Mouse (Mus musculus) lung, postnatal 36 days (tissue): Measurements from ENCODE around the gene Nsl1.
"Not testable (repeated sequence)": the region's sequence is repeated elsewhere in the genome, so short reads cannot be mapped to it uniquely, and the experiment has no call there.

ENCODE experiments used
- DNase-seq: peaks from one replicate; pipeline ENCODE4 v3.0.0; 2022; ENCODE audit warnings: mixed read lengths

The Nsl1 gene

DNA sequence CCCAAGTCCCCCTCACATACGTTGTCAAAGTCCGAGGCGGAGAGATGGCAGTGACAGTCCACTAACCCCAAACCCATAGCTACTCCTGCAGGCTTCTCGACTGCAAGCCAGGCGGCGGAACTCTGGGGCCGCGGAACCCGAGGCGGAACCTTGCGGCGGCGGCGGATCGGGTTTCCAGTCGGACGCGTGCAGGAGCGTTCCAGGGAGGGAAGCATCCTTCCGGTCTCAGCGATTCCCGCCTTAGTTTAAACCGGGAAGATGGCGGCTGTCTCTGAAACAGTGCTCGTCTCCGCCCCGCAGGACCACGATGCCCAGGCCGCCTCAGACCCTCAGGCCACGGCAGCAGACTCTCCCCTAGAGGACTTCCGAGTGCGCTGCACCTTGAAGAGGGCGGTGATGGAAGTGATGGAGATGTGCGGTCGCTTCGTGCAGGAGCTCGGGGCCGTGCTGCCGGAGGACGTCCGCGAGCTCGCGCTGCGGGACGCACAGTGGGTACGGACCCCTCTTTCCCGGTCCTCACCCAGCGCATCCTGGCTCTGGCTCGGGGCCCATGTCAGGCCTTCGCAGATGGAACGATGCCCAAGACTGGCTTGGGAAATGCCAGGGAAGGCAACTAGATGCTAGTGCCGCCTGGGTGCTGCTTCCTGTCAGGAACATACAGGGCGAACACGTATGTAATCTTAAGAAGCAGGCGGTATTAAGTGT, at the start of gene Nsl1, which contains the start of gene Tatdn3:
Nsl1 (plus strand) TSS at position 232 of the 705 bp plus-strand sequence.
Tatdn3 (minus strand) TSS at position 152 of the 705 bp plus-strand sequence.
- DNase-seq, result peak; percentile 86

DNA sequence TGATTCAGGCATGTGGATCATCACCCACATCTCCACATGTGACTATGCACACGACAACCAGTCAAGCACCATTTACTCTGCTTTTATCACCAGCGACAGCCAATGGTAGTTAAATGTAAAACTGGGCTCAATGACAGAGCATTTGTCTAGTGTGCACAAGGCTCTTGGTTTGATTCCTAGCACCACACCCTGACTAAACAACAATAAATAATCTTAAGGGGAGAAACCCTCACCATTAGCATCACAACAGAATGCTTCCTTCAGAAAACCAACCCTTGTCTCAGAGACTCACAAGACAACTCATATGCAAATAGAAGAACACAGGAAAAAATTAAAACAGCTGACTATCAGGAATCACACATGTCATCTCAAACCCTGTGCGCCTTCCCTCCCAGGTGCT, 48.5 kb upstream of the Nsl1 start:
- no peak for DNase-seq

DNA sequence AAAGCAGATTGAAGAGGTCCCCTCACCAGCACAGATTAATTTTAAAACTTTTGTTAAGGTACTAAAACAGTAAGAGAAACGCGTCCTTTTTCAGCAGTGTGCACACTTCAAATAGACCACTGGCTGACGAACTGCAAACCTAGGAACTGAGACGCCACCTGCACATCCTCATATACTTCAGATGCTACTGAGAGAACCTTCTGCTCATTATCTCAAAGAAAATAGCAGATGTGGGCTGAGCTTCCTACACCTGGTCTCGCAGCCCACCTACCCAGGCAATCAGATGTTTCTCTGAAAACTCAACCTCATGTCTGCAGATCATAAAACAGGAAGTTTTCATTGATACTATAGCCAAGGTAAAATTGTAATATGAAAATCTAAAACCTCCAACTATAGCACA, 43.0 kb upstream of the Nsl1 start:
- no peak for DNase-seq

DNA sequence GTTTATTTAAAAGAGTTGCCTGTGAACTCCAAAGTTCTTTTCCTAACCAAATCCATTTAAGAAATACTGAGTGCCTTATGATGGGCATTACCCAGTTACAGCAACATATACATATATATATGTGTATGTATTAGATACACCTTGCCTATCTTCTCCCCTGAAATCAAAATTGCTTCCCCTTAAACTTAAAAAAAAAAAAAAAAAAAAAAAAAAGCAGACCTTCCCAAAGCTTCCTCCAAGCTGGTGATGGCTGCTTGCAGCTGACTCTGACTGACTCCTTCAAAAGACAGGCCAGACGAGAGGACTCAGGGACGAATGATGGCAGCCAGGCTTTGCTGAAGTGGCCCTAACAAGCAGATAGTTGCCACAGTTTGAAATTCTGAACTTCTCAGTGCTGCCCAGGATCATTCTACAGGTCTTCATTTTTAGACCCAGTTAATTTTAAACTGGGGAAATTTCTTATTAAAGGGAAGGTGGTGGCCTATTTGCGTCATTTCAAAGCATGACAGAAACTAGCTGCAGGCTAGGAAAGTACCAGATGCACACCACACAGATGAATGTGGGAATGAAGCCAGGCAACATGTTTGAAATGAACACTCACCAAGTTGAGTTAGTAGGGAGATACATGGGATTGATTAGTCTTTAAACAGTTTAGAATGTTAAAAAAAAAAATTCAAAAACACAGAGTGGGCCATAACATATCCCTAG, 42.4 kb upstream of the Nsl1 start:
- no peak for DNase-seq

DNA sequence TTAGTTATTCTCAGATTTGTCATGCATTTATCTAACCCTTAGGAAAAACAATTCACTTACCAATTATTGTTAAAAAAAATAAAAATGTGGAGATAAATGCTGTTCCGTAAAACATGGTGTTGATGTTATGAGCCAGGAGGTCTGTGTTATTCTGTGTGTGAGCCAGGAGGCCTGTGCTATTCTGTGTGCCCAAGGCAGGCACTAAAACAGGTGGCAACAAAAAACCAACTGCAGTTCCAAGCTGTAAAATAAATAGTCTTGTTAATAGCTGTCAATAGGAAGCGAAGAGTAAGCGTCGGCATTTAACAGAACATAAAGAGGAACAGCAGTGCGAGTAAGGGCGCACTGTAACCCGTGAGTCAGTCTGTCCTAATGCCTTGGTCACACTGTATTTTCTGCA, 41.8 kb upstream of the Nsl1 start:
- DNase-seq, result no peak

DNA sequence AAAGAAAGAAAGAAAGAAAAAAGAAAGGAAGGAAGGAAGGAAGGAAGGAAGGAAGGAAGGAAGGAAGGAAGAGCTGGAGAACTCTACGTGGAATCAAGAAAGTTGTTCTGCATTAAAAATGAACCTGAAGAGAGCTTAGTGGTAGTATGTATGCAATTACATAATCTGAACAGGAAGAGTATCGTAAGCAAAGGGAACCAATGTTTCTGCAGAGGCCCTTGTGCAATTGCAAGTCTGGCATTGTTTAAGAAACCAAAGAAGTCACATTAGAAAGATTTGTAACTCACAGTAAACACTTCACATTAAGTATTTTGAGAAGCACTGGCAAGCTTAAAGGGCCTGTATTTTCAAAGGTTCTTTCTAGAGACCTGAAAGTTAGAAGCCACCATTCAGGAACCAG, 39.7 kb upstream of the Nsl1 start:
- peak; percentile 71 for DNase-seq

DNA sequence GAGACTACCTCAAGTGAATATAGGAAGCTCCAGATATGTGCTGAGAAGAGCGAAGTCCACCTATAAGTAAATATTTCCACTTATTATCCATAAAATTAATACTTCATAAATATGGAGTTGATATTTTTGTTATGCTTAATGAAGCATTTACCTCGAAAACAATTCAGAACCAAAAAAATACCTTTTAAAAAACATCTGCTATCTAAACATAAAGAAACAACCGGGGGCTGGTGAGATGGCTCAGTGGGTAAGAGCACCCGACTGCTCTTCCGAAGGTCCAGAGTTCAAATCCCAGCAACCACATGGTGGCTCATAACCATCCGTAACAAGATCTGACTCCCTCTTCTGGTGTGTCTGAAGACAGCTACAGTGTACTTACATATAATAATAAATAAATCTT, 39.0 kb upstream of the Nsl1 start:
- DNase-seq, result not testable (repeated sequence)

DNA sequence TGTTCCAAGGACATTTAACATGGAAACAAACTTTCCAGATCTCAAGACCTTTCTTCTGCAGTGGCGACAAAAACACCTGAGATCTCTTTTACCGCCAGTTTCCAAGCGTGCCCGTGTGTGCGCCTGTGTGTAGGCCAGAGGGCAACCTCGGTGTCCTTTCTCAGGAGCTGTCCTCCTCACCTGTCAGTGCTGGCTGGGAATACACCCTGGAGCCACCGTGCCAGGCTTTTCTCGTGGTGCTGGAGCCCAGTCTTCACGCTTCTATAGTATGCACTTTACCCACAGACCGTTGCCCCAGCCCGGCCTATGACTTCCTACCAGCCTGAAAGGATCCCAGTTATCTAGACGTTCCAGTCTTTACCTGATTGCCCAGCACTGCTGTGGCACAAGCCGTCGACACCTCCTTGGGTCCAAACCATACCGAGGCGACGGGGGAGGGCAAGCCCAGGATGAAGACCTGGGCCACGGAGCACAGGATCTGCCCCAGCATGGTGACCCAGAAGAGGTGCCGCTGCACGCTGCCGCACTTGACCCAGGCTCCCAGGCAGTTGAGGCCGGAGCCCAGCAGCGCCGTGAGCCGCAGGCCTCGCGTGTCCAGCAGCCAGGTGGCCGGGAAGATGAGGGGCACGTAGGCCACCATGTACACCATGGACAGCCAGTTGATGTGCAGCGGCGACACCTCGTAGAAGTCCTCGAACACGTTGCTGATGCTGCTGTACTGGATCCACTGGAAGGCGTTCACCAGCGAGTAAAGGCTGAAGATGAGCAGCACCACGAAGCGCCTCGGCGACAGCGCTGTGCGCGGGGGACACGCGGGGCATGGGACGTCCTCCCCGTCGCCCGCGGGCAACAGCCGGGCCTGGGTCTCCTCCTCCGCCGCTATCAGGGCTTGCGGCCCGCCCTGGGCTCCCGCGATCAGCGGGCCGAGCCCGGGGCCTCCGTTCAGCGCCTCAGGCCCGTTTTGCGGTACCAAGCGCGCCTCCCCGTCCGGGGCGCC, 37.5 kb upstream of the Nsl1 start:
- DNase-seq, result peak; percentile 22

DNA sequence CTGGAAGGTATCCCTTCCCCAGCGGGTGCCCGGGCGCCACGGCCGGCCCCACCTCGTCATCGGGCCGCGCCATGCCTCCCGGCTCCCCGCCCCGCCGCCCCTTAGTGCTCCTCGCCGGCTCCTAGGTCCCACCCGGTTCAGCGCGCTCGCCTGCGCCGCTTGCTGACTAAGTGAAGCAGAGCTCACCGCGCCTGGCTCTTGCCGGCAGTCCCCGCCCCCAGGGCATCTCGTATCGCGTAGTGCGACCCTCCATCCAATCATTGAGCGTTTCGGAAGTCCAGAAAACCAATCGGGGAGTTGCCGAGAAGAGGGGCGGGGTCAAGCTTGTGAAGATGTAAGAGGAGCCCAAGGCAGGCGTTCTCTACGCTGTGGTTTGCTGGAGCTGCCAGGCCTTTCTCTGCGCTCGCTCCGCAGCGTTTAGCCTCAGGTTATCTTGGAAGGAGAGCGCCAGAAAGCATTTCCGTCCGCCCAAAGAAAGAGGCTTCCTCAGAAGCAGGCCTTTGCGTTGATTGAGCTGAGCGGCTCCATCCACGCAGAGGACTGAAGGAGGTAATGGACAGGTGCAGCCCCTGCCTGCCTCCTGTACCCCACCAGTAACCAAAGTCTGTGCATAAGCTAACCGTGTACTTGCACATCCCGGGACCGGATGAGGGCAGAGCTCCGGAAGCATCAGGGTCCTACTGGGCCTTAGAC, 36.6 kb upstream of the Nsl1 start, which contains the start of gene Flvcr1:
Flvcr1 (minus strand) TSS at position 138 of the 693 bp plus-strand sequence.
- DNase-seq, result peak; percentile 100

DNA sequence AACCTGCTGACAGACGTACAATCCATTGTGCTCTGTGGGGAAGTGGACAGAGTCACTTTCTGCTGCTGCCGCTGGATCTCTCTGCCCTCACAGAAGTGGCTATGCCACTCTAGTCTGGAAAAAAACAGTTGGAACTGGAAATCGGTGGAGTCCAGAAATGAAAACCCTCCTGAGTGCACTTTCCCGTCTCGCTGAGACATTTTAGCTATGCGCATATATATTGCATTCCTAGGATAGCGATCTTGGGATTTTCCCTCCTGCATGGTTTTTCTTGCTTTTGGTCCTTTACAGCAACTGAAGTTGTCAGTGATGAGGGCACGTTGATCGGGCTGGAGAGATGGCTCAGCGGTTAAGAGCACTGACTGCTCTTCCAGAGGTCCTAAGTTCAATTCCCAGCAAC, 32.6 kb upstream of the Nsl1 start:
- DNase-seq, result no peak

DNA sequence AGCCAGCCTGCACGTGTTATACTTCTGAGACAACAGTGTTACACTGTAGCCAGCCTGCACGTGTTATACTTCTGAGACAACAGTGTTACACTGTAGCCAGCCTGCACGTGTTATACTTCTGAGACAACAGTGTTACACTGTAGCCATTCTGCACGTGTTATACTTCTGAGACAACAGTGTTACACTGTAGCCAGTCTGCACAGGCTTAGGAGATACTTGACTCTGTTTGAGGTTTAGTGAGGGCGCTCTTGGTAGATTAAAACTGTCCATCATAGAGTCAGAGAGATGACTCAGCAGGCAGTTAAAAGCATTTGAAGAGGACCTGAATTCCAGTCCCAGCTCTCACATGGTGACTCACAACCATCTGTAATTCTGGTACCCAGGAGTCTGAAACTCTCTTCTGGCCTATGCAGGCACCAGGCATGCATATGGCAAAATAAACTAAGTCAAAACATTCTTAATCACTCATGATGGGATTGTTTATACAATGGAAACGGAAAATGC, 31.8 kb upstream of the Nsl1 start:
- peak; percentile 3 for DNase-seq

DNA sequence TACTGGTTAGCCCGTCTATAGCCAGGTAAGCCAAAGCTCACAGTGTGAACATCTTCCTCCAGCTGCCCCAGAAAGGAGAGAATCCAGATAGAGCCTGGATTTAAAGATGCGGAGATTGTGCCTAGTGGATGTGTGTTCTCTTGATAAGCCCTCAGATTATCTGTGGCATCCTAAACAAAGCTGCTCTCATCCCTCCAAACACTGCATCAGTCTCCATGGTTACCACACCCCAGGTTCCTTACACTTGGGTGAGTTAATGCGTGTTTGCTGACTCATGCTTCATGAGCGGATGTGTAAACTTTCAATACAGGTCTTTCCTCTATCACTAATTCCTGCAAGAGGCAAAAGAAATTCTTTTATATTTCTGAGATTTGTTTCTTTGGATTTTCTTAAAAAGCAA, 27.2 kb upstream of the Nsl1 start:
- DNase-seq, result no peak

DNA sequence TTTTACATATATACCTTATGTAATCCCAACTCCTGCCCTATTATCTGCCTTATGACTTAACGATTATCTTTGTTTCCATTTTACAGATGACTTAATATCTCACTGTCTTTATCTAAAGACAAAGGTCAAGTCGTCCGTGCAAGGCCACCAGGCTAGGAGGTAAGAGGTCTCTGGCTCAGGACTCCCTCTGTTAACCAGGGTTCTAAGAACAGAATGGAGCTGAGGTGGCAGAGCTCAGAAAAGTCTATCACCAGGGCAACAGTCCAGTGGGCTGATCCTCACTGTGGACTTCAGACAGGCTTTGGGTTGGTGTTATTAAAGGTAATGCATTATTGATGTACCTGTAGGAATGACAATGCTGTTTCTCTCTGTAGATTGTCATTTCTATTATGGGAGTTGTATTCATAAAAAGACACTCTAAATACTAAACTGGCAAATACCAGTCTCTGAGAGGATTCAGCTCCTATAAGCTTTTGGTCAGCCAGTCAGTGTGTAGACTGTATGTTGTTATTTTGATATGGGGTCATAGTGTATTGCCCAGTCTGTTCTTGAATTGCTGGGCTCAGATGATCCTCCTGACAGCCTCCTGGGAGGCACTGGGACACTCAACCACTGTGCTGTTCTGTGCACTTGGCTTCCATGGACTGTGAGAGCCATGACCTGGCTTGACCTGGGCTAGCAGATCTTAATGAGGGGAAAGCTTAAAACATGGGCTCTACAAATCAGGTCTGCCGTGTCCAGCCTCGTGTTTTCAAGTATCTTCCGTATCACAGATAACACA, 26.1 kb upstream of the Nsl1 start, which contains the start of gene Spata45:
Spata45 (plus strand) TSS at position 86 of the 781 bp plus-strand sequence.
- DNase-seq, result no peak

DNA sequence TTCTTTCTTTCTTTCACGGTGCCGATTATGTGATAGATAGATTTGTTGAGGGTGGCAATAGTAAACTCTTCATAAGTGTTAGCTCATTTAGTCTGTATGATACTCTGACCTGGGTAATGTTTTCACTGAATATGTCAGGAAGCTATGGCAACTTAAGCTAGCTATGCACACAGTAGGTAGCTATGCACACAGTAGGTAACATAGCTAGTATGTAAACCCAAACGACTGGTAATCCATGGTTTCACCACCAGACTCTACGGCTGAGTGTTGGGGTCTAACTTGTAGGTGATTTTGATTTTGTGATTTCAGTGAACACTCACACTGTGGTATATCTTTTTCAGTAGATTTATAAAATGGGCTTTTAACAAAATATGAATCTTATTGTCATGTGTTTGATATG, 24.8 kb upstream of the Nsl1 start:
- no peak for DNase-seq

DNA sequence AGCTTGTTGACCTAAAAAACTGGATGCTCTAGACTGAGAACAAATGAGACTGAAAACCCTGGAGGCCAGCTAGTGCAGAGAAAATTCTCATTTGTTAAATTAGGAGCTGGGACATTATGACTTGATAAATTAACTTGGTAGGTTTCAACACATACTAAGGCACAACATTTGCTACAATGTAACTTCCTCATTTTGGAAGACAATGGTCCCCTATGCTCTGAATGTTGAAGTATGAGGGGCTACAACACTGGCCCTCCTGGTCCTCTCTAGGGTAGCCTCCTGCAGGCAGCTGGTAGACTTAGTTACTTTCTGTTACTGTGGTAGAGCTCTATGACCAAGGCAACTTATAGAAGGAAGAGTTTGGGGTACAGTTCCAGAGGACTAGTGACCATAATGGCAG, 21.5 kb upstream of the Nsl1 start:
- DNase-seq, result no peak

DNA sequence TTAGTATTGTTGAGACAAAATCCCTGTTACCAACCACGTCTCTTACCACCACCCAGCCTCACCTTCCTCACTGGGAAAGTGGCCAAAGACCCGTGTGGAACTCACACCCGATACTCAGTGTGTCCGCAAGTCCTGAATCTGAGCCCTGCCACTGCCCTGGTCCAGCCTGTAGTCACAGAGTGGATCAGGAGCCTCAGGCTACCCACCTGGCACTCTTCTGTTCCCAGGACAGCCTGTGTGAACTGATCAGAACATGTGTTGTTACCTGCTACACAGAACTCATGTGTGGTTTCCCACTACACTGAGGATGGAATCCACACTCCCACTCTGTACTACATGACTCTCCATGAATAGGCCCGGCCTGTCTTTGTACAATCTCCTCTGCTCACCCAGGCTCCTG, 20.7 kb upstream of the Nsl1 start:
- DNase-seq, result no peak

DNA sequence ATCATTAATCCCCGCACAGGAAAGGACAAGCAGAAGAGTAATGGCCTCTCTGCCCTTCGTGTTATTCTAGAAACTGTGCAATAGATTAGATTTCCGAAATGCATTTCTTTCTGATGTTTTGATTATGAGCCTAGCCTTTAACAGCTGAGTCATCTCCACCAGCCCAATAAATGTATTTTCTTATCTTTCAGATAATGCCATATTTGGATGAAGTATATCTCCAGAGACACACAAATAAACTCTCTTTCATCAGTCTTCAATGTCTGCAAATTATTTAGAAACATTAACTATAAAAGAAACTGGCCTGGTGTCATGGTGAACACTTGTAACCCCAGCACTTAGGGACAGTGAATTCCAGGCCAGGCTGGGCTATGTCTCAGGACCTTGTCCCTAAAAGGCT, 20.1 kb upstream of the Nsl1 start:
- no peak for DNase-seq

DNA sequence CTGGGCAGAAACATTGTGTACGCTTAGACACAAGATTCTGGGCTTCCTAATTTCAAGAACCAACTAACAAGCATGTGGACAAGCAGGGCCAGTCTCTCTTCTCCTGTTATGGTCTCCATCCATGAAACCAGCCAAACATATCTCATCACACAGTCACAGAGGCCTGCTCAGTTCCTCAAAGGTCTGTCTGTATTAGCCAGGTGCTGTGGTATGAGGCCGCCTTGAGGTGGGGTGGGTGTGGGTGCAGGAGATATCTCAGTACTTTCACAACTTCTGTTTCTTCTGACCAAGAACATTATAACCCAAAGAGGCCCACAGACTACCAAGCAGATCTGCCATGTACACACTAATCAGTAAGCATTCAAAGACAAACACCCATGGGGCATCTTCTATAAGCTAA, 17.5 kb upstream of the Nsl1 start:
- DNase-seq, result no peak

DNA sequence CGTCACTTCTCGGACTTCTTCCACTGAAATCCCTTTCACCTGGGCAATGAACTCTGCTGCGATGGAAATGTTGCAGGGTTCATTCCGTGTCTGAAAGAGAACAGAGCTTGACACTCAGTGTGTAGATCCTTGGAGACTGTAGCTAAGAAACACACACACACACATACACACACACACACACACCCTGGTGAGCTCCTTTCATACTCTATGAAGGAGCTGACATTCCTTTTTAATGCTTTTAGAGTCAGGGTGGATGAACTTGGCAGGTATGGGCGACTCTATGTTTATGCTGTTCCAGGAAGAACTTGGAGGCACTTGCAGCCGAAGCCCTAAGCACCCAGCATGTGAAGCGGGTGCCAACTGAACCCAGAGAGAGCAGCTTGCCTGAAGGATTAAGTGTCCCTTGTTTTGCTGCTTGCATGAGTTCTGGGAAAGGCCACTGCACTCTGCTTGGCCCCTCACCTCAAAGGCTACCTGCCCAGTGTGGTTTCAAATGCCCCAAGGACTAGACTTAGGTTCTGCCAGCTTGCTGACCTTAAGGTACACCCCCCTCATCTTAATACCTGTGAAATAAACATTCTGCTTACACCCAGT, 16.5 kb upstream of the Nsl1 start:
- no peak for DNase-seq

DNA sequence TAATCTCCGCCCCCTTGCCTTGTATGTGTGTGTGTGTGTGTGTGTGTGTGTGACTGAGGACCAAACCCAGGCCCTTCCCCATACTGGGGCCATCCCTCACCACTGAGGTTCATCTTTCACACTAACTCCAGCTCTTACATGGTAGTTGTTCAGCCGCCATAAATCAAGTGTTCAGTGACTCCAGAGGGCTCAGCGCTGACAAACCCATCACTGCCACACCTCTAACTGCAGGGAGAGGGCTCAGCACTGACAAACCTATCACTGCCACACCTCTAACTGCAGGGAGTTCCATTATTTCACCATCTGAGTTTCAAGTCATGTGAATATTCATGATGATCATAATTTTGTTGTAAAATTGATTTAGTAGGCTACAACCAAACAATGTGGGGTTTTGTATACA, 9.3 kb upstream of the Nsl1 start:
- no peak for DNase-seq
